Mouse (Mus musculus) forebrain, postnatal 0 days (tissue): ENCODE results near the gene Clasrp. TPM values are rescaled to one million over a fixed set of nuclear protein-coding genes. Genes with fewer than 3 reads are reported as not detected.
A peak's percentile ranks its signal among the peaks of the same experiment; 100 is the strongest.

Experiments used
- ATAC-seq: fragments of 200-750 bp; cut with Nextera tagmentation; 2 replicates; pipeline ENCODE4 v1.8.0; 2017; ENCODE audit warnings: mild to moderate bottlenecking, moderate library complexity
- DNase-seq: peaks from one replicate; pipeline ENCODE4 v3.0.0-alpha.2; 2015
- H3K27ac ChIP-seq: fragments of 300-500 bp; sonication (generic); 2 replicates; pipeline ENCODE4 v1.5.1; 2014; ENCODE audit warnings: low read depth, mild to moderate bottlenecking, antibody characterized with exemption, low read length, moderate library complexity, mixed read lengths
- H3K27me3 ChIP-seq: fragments of 300-500 bp; sonication (generic); 2 replicates; pipeline ENCODE4 v1.6.1; 2014; ENCODE audit warnings: mild to moderate bottlenecking, low read length, mixed read lengths; ENCODE audit not compliant: insufficient read depth
- H3K36me3 ChIP-seq: fragments of 300-500 bp; sonication (generic); 2 replicates; pipeline ENCODE4 v1.6.1; 2014; ENCODE audit warnings: mild to moderate bottlenecking, moderate library complexity; ENCODE audit not compliant: insufficient read depth
- H3K4me1 ChIP-seq: fragments of 300-500 bp; sonication (generic); 2 replicates; pipeline ENCODE4 v1.6.1; 2014; ENCODE audit warnings: antibody characterized with exemption; ENCODE audit not compliant: insufficient read depth
- H3K4me2 ChIP-seq: fragments of 300-500 bp; sonication (generic); 2 replicates; pipeline ENCODE4 v1.6.1; 2014; ENCODE audit warnings: low read depth, mild to moderate bottlenecking, moderate library complexity
- H3K4me3 ChIP-seq: fragments of 300-500 bp; sonication (generic); 2 replicates; pipeline ENCODE4 v1.5.1; 2014; ENCODE audit warnings: low read depth, low read length, mixed read lengths
- H3K9ac ChIP-seq: fragments of 300-500 bp; sonication (generic); 2 replicates; pipeline ENCODE4 v1.6.1; 2014; ENCODE audit warnings: mild to moderate bottlenecking
- H3K9me3 ChIP-seq: fragments of 300-500 bp; sonication (generic); 2 replicates; pipeline ENCODE4 v1.6.1; 2016; ENCODE audit warnings: low read length
- CTCF ChIP-seq: sonication (generic); IDR thresholded peaks from 2 replicates; pipeline ENCODE4 v1.5.1; 2016; ENCODE audit warnings: antibody characterized with exemption, control low read depth, low read depth
- WGBS: fragments of 180-500 bp; shearing (Covaris S2); extraction: QIAGEN DNeasy Blood & Tissue Kit; methylation state at CpG from one replicate; pipeline ENCODE4 v1.1.7; 2014; 5-methylcytosine and 5-hydroxymethylcytosine counted together
- polyA plus RNA-seq: library from polyadenylated mRNA; unstranded; fragments of >200 nt; fragmentation: Nextera tagmentation; extraction: Ambion mirVana; gene quantifications from 2 replicates; pipeline ENCODE4 v1.2.1, GENCODE M21; 2015
- total RNA-seq: library from RNA; depleted of rRNA; stranded (reverse); fragments of >200 nt; gene quantifications from 2 replicates; pipeline ENCODE4 v1.2.3, GENCODE M21; 2014

Gene Clasrp
- total and polyA plus RNA-seq, 2 experiments from 2014 or later, result 56.8 to 89.0 TPM

- DNase-seq, result no peak
- Histone ChIP-seq H3K27me3 (no peaks in the 10 kb centered on the region), H3K9ac (no peak overlapping the region), H3K4me2 (no peak overlapping the region), H3K27ac (no peak overlapping the region), H3K9me3 (no peaks in the 10 kb centered on the region), H3K4me3 (no peak overlapping the region), H3K4me1 (no peaks in the 10 kb centered on the region), H3K36me3 (peaks cover 88% of the 10 kb centered on the region)
- WGBS, result 80% methylated on average over 46 of the region's 46 CpGs
- TF ChIP-seq CTCF, result no peak
- no peak for ATAC-seq
Measured at GRCm38 (mm10) chr7:19586269-19586668, 18.0 kb downstream of the Clasrp start.

- Histone ChIP-seq H3K4me1 (peaks cover 3% of the 10 kb centered on the region; the same call in 1 of the 2 replicates), H3K27ac (no peak overlapping the region), H3K4me2 (no peak overlapping the region), H3K4me3 (no peak overlapping the region), H3K9me3 (no peaks in the 10 kb centered on the region), H3K27me3 (peaks cover 17% of the 10 kb centered on the region), H3K9ac (no peak overlapping the region), H3K36me3 (peaks cover 48% of the 10 kb centered on the region)
- ATAC-seq, result no peak
- DNase-seq, result no peak
- WGBS, result 92% methylated on average over 8 of the region's 8 CpGs
- TF ChIP-seq CTCF, result no peak
Measured at GRCm38 (mm10) chr7:19580634-19581033, 23.7 kb downstream of the Clasrp start.

GRCm38 (mm10) chr7:19579751-19580150 is 24.5 kb downstream of the Clasrp start:
- peaks cover 3% of the 10 kb centered on the region; the same call in 1 of the 2 replicates for H3K4me1 ChIP-seq
- DNase-seq (no peak), ATAC-seq (no peak)
- 78% methylated on average over 10 of the region's 10 CpGs for whole genome bisulfite sequencing
- no peak overlapping the region for H3K4me2 ChIP-seq
- no peak overlapping the region for H3K9ac ChIP-seq
- peaks cover 17% of the 10 kb centered on the region for H3K27me3 ChIP-seq
- no peak for TF ChIP-seq CTCF
- no peak overlapping the region for H3K4me3 ChIP-seq
- no peaks in the 10 kb centered on the region for H3K9me3 ChIP-seq
- H3K27ac ChIP-seq, result no peak overlapping the region
- H3K36me3 ChIP-seq, result peaks cover 39% of the 10 kb centered on the region

GRCm38 (mm10) chr7:19578436-19578835 is 25.9 kb downstream of the Clasrp start:
- Histone ChIP-seq H3K9ac (no peak overlapping the region), H3K27me3 (peaks cover 17% of the 10 kb centered on the region), H3K4me1 (peaks cover 3% of the 10 kb centered on the region; the same call in 1 of the 2 replicates), H3K9me3 (no peaks in the 10 kb centered on the region), H3K27ac (no peak overlapping the region), H3K36me3 (peaks cover 26% of the 10 kb centered on the region), H3K4me2 (no peak overlapping the region), H3K4me3 (no peak overlapping the region)
- no peak for TF ChIP-seq CTCF
- ATAC-seq (no peak), DNase-seq (no peak)
- 71% methylated on average over 4 of the region's 4 CpGs for WGBS

GRCm38 (mm10) chr7:19577877-19578414 is 26.3 kb downstream of the Clasrp start:
- Histone ChIP-seq H3K9ac (no peak overlapping the region), H3K9me3 (no peaks in the 10 kb centered on the region), H3K27ac (no peak overlapping the region), H3K4me2 (peak overlapping the region; percentile 50; the same call in 1 of the 2 replicates), H3K27me3 (peaks cover 17% of the 10 kb centered on the region), H3K36me3 (peaks cover 22% of the 10 kb centered on the region), H3K4me3 (peak overlapping the region; percentile 31), H3K4me1 (peaks cover 3% of the 10 kb centered on the region; the same call in 1 of the 2 replicates)
- TF ChIP-seq CTCF, result no peak
- ATAC-seq (no peak), DNase-seq (no peak)
- WGBS, result 28% methylated on average over 9 of the region's 10 CpGs

GRCm38 (mm10) chr7:19577141-19577852 is 27.0 kb downstream of the Clasrp start, which contains the start of the genes Zfp296 and Gemin7:
TSS of gene Zfp296 (plus strand) at chr7:19577287.
TSS of gene Gemin7 (minus strand) at chr7:19577595.
- Histone ChIP-seq H3K9me3 (no peaks in the 10 kb centered on the region), H3K4me3 (peak within 1 kb of the TSS; percentile 31), H3K4me2 (peak within 1 kb of the TSS; percentile 50), H3K27me3 (peaks cover 17% of the 10 kb centered on the region), H3K9ac (peak within 1 kb of the TSS; percentile 18; the same call in 1 of the 2 replicates), H3K36me3 (peaks cover 18% of the 10 kb centered on the region), H3K4me1 (peaks cover 3% of the 10 kb centered on the region; the same call in 1 of the 2 replicates), H3K27ac (no peak within 1 kb of the TSS)
- TF ChIP-seq CTCF, result no peak
- no peak for DNase-seq
- 2% methylated on average over 56 of the region's 56 CpGs for WGBS
- ATAC-seq, result no peak

GRCm38 (mm10) chr7:19575559-19575958 is 28.7 kb downstream of the Clasrp start:
- H3K4me2 ChIP-seq, result no peak overlapping the region
- H3K27ac ChIP-seq, result no peak overlapping the region
- no peak for TF ChIP-seq CTCF
- no peak overlapping the region for H3K9ac ChIP-seq
- peaks cover 3% of the 10 kb centered on the region; the same call in 1 of the 2 replicates for H3K4me1 ChIP-seq
- 65% methylated on average over 3 of the region's 3 CpGs for WGBS
- no peak overlapping the region for H3K4me3 ChIP-seq
- DNase-seq, result no peak
- no peaks in the 10 kb centered on the region for H3K9me3 ChIP-seq
- H3K27me3 ChIP-seq, result peaks cover 17% of the 10 kb centered on the region
- 0 out of 2 replicates have a peak, but pooled peaks cover 2% of the 10 kb centered on the region for H3K36me3 ChIP-seq
- ATAC-seq, result no peak
